Mouse (Mus musculus) stomach, embryonic 16.5 days (tissue): ENCODE data around the gene Gm7903. TPM values are rescaled to one million over a fixed set of nuclear protein-coding genes. Genes with fewer than 3 reads are reported as not detected.
"Not testable (repeated sequence)": the region's sequence is repeated elsewhere in the genome, so short reads cannot be mapped to it uniquely, and the experiment has no call there.

ENCODE experiments used
- ATAC-seq: fragments of 200-750 bp; cut with Nextera tagmentation; 2 replicates; pipeline ENCODE4 v1.8.0; 2017; ENCODE audit warnings: moderate number of reproducible peaks, moderate TSS enrichment; ENCODE audit not compliant: insufficient read depth, low FRiP score
- H3K27ac ChIP-seq: fragments of 300-500 bp; sonication (generic); 2 replicates; pipeline ENCODE4 v1.5.1; 2014; ENCODE audit warnings: low read length
- H3K27me3 ChIP-seq: fragments of 300-500 bp; sonication (generic); 2 replicates; pipeline ENCODE4 v1.6.1; 2014; ENCODE audit warnings: low read length, control low read depth, mixed read lengths; ENCODE audit not compliant: control insufficient read depth, insufficient read depth
- H3K36me3 ChIP-seq: fragments of 300-500 bp; sonication (generic); 2 replicates; pipeline ENCODE4 v1.6.1; 2014; ENCODE audit warnings: low read length; ENCODE audit not compliant: control insufficient read depth, insufficient read depth
- H3K4me1 ChIP-seq: fragments of 300-500 bp; sonication (generic); 2 replicates; pipeline ENCODE4 v1.6.1; 2014; ENCODE audit warnings: low read length, control low read depth, mixed read lengths; ENCODE audit not compliant: control insufficient read depth, insufficient read depth
- H3K4me2 ChIP-seq: fragments of 300-500 bp; sonication (generic); 2 replicates; pipeline ENCODE4 v1.6.1; 2014; ENCODE audit warnings: low read depth, low read length, mixed read lengths
- H3K4me3 ChIP-seq: fragments of 300-500 bp; sonication (generic); replicated peaks from 2 replicates; pipeline ENCODE4 v1.5.1; 2014; ENCODE audit warnings: mild to moderate bottlenecking, low read length
- H3K9ac ChIP-seq: fragments of 300-500 bp; sonication (generic); 2 replicates; pipeline ENCODE4 v1.6.1; 2014; ENCODE audit warnings: low read length
- H3K9me3 ChIP-seq: fragments of 300-500 bp; sonication (generic); replicated peaks from 2 replicates; pipeline ENCODE4 v1.6.1; 2016; ENCODE audit warnings: low read length, control low read depth; ENCODE audit not compliant: control insufficient read depth
- WGBS: fragments of 180-500 bp; shearing (Covaris S2); extraction: QIAGEN DNeasy Blood & Tissue Kit; methylation state at CpG from one replicate; pipeline ENCODE4 v1.1.7; 2014; 5-methylcytosine and 5-hydroxymethylcytosine counted together
- polyA plus RNA-seq: library from polyadenylated mRNA; unstranded; fragments of >200 nt; fragmentation: Nextera tagmentation; extraction: Ambion mirVana; gene quantifications from 2 replicates; pipeline ENCODE4 v1.2.1, GENCODE M21; 2015

Gene Gm7903
- polyA plus RNA-seq: not detected in 2 replicates

GRCm38 (mm10) chrX:135433535-135433934 is at the start of gene Gm7903:
Gm7903 (plus strand) TSS chrX:135433835.
- ATAC-seq, H3K27me3 ChIP-seq, H3K4me2 ChIP-seq, H3K9me3 ChIP-seq, H3K9ac ChIP-seq, H3K36me3 ChIP-seq, H3K4me3 ChIP-seq, H3K4me1 ChIP-seq, H3K27ac ChIP-seq: not testable (repeated sequence)
- WGBS: no CpG with 5 or more reads among the region's 15 CpGs

- not testable (repeated sequence) for H3K4me1 ChIP-seq, H3K4me2 ChIP-seq, H3K27ac ChIP-seq, H3K9me3 ChIP-seq, H3K36me3 ChIP-seq, H3K4me3 ChIP-seq, H3K27me3 ChIP-seq, H3K9ac ChIP-seq, ATAC-seq
- no CpG with 5 or more reads among the region's 3 CpGs for WGBS
Measured at GRCm38 (mm10) chrX:135403578-135403977, 30.1 kb upstream of the Gm7903 start.

GRCm38 (mm10) chrX:135421203-135421602 is 12.4 kb upstream of the Gm7903 start:
- whole genome bisulfite sequencing: 30% methylated on average over 3 of the region's 7 CpGs
- not testable (repeated sequence) for H3K9ac ChIP-seq, ATAC-seq, H3K4me3 ChIP-seq, H3K27ac ChIP-seq, H3K4me2 ChIP-seq, H3K36me3 ChIP-seq, H3K27me3 ChIP-seq, H3K4me1 ChIP-seq, H3K9me3 ChIP-seq

GRCm38 (mm10) chrX:135421824-135422223 is 11.8 kb upstream of the Gm7903 start:
- not testable (repeated sequence) for H3K9me3 ChIP-seq, H3K9ac ChIP-seq, H3K4me1 ChIP-seq, H3K4me3 ChIP-seq, ATAC-seq, H3K4me2 ChIP-seq, H3K36me3 ChIP-seq, H3K27me3 ChIP-seq, H3K27ac ChIP-seq

GRCm38 (mm10) chrX:135422473-135422872 is 11.2 kb upstream of the Gm7903 start:
- not testable (repeated sequence) for H3K4me3 ChIP-seq, H3K4me2 ChIP-seq, H3K36me3 ChIP-seq, H3K27me3 ChIP-seq, H3K27ac ChIP-seq, H3K4me1 ChIP-seq, H3K9me3 ChIP-seq, ATAC-seq, H3K9ac ChIP-seq
- no CpG with 5 or more reads among the region's 4 CpGs for WGBS

GRCm38 (mm10) chrX:135464160-135464559 is 30.5 kb downstream of the Gm7903 start:
- not testable (repeated sequence) for H3K27me3 ChIP-seq, H3K27ac ChIP-seq, H3K36me3 ChIP-seq, H3K4me1 ChIP-seq, ATAC-seq, H3K4me3 ChIP-seq, H3K4me2 ChIP-seq, H3K9ac ChIP-seq, H3K9me3 ChIP-seq
- WGBS: no CpG with 5 or more reads among the region's 3 CpGs

- H3K4me1 ChIP-seq: not testable (repeated sequence)
Measured at GRCm38 (mm10) chrX:135481902-135482301, 48.3 kb downstream of the Gm7903 start.

GRCm38 (mm10) chrX:135483183-135483582 is 49.5 kb downstream of the Gm7903 start:
- H3K9ac ChIP-seq, H3K9me3 ChIP-seq, H3K27me3 ChIP-seq, H3K4me1 ChIP-seq, H3K4me2 ChIP-seq, ATAC-seq, H3K36me3 ChIP-seq, H3K4me3 ChIP-seq, H3K27ac ChIP-seq: not testable (repeated sequence)
- WGBS: no CpG with 5 or more reads among the region's 3 CpGs

More at GRCm38 (mm10) chrX:135481902-135482301, 48.3 kb downstream of the Gm7903 start:
- H3K4me2 ChIP-seq, H3K9me3 ChIP-seq, H3K36me3 ChIP-seq, H3K9ac ChIP-seq, H3K27me3 ChIP-seq, ATAC-seq, H3K4me3 ChIP-seq, H3K27ac ChIP-seq: not testable (repeated sequence)
- WGBS: no CpG with 5 or more reads among the region's 6 CpGs
